Mouse (Mus musculus): ENCODE measurements around the gene AI597479. TPM values are rescaled to one million over a fixed set of nuclear protein-coding genes. Genes with fewer than 3 reads are reported as not detected.
A peak's percentile ranks its signal among the peaks of the same experiment; 100 is the strongest.

AI597479 gene
- polyA plus RNA-seq, 1 experiment, result 2.2 TPM

GRCm38 (mm10) chr1:43072028-43072427 lies 26.5 kb upstream of the AI597479 start:
- no peak overlapping the region for H3K4me3 ChIP-seq (ENCODE audit: extremely low read depth, insufficient read depth, insufficient read length)
- peaks cover 14% of the 10 kb centered on the region for H3K36me3 ChIP-seq (ENCODE audit: control insufficient read depth, insufficient read depth, low read length)
- H3K27me3 ChIP-seq (ENCODE audit: control insufficient read depth, insufficient read depth, low read length), result no peaks in the 10 kb centered on the region
- H3K27ac ChIP-seq (ENCODE audit: insufficient read depth, low read length), result no peak overlapping the region
- WGBS, result 96% methylated on average over 8 of the region's 8 CpGs
- no peak for TF ChIP-seq CTCF (IDR thresholded peaks at IDR 0.05; ENCODE audit: extremely low read depth, insufficient read depth, insufficient read length, insufficient replicate concordance)
- TF ChIP-seq POLR2A (IDR thresholded peaks at IDR 0.05; ENCODE audit: low read depth, low read length), result no peak
- DNase-seq (ENCODE audit: low read depth in 1 of 2, low spot score in 2 of 2), result no peak
- H3K4me1 ChIP-seq (ENCODE audit: control insufficient read depth, insufficient read depth, insufficient read length), result no peaks in the 10 kb centered on the region

GRCm38 (mm10) chr1:43072561-43072960 lies 25.9 kb upstream of the AI597479 start:
- Histone ChIP-seq H3K4me1 (ENCODE audit: control insufficient read depth, insufficient read depth, insufficient read length) (no peaks in the 10 kb centered on the region), H3K4me3 (ENCODE audit: extremely low read depth, insufficient read depth, insufficient read length) (no peak overlapping the region), H3K27ac (ENCODE audit: insufficient read depth, low read length) (no peak overlapping the region), H3K27me3 (ENCODE audit: control insufficient read depth, insufficient read depth, low read length) (no peaks in the 10 kb centered on the region), H3K36me3 (ENCODE audit: control insufficient read depth, insufficient read depth, low read length) (peaks cover 13% of the 10 kb centered on the region)
- TF ChIP-seq POLR2A (IDR thresholded peaks at IDR 0.05; ENCODE audit: low read depth, low read length), result no peak
- TF ChIP-seq CTCF (IDR thresholded peaks at IDR 0.05; ENCODE audit: extremely low read depth, insufficient read depth, insufficient read length, insufficient replicate concordance), result no peak
- 82% methylated on average over 1 of the region's 1 CpGs for WGBS
- no peak for DNase-seq (ENCODE audit: low read depth in 1 of 2, low spot score in 2 of 2)

DNA sequence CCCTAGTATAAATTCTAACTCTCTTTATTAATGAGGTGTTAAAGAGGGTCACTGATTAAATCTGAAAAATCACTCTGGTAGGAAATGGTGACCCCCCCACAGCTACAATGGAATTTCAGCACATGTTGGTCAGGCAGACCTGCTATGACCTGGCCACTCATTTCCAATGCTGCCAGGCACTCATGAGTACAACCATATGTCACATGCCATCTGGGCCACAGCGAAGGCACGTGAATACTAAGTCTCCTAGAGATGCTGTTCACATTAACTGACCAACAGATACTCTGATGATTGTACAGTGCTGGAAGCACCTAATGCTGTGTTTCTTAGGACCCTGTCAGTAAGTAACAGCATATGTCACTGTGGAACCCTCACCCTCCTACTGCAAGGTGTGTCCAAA lies 23.7 kb upstream of the AI597479 start:
- H3K36me3 ChIP-seq (ENCODE audit: control insufficient read depth, insufficient read depth, low read length), result peaks cover 10% of the 10 kb centered on the region
- TF ChIP-seq CTCF (IDR thresholded peaks at IDR 0.05; ENCODE audit: extremely low read depth, insufficient read depth, insufficient read length, insufficient replicate concordance), result no peak
- TF ChIP-seq POLR2A (IDR thresholded peaks at IDR 0.05; ENCODE audit: low read depth, low read length), result no peak
- no peak overlapping the region for H3K4me3 ChIP-seq (ENCODE audit: extremely low read depth, insufficient read depth, insufficient read length)
- DNase-seq (ENCODE audit: low read depth in 1 of 2, low spot score in 2 of 2), result no peak
- H3K27ac ChIP-seq (ENCODE audit: insufficient read depth, low read length), result no peak overlapping the region
- H3K27me3 ChIP-seq (ENCODE audit: control insufficient read depth, insufficient read depth, low read length), result no peaks in the 10 kb centered on the region
- WGBS, result 93% methylated on average over 2 of the region's 2 CpGs
- H3K4me1 ChIP-seq (ENCODE audit: control insufficient read depth, insufficient read depth, insufficient read length), result no peaks in the 10 kb centered on the region

DNA sequence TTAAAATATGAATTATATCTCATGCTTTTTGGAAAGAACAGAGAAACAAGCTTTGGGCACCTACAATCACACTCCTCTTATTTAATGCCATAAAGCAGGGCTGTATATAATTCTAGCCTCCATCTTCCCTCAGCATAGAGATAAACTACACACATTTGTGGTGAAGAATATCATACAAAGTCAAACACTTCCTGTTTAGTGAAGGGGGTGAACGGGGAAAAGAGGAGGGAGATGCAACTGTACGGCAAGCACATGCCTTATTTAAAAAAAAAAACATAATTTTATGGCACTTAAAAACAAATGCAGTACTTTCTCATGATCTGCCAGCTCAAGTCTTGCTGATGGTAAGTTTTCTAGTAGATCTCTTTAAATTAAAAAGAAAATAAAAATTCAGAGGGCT lies 20.4 kb upstream of the AI597479 start:
- H3K27me3 ChIP-seq (ENCODE audit: control insufficient read depth, insufficient read depth, low read length), result no peaks in the 10 kb centered on the region
- no peak overlapping the region for H3K27ac ChIP-seq (ENCODE audit: insufficient read depth, low read length)
- 53% methylated on average over 2 of the region's 2 CpGs for WGBS
- peaks cover 10% of the 10 kb centered on the region for H3K36me3 ChIP-seq (ENCODE audit: control insufficient read depth, insufficient read depth, low read length)
- no peak overlapping the region for H3K4me3 ChIP-seq (ENCODE audit: extremely low read depth, insufficient read depth, insufficient read length)
- TF ChIP-seq CTCF (IDR thresholded peaks at IDR 0.05; ENCODE audit: extremely low read depth, insufficient read depth, insufficient read length, insufficient replicate concordance), result no peak
- TF ChIP-seq POLR2A (IDR thresholded peaks at IDR 0.05; ENCODE audit: low read depth, low read length), result no peak
- no peak for DNase-seq (ENCODE audit: low read depth in 1 of 2, low spot score in 2 of 2)
- no peaks in the 10 kb centered on the region for H3K4me1 ChIP-seq (ENCODE audit: control insufficient read depth, insufficient read depth, insufficient read length)

GRCm38 (mm10) chr1:43082946-43083345 lies 15.6 kb upstream of the AI597479 start:
- TF ChIP-seq CTCF (IDR thresholded peaks at IDR 0.05; ENCODE audit: extremely low read depth, insufficient read depth, insufficient read length, insufficient replicate concordance), result no peak
- no peak for TF ChIP-seq POLR2A (IDR thresholded peaks at IDR 0.05; ENCODE audit: low read depth, low read length)
- WGBS, result 89% methylated on average over 5 of the region's 5 CpGs

DNA sequence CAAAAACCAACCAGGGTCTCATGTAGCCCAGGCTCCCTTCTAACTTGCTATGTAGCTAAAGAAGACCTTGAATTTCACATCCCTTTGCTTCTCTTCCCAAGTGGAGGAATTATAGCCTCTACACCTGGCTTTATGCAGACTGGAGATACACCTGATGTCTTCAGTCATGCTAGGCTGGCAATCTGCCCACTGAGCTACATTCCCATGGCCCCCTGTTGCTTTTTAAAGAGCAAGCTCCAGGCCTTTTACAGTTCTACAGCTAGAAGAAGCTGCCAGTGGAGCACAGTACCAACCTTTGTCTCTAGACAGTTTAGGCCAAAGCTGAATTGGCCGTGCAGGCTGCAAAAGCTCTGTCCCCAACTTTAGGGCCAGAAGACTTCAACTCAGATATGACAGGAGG lies 8.1 kb upstream of the AI597479 start:
- Histone ChIP-seq H3K4me1 (ENCODE audit: control insufficient read depth, insufficient read depth, insufficient read length) (peaks cover 2% of the 10 kb centered on the region; the same call in 1 of the 2 replicates), H3K4me3 (ENCODE audit: extremely low read depth, insufficient read depth, insufficient read length) (no peak overlapping the region), H3K36me3 (ENCODE audit: control insufficient read depth, insufficient read depth, low read length) (no peaks in the 10 kb centered on the region), H3K27ac (ENCODE audit: insufficient read depth, low read length) (no peak overlapping the region), H3K27me3 (ENCODE audit: control insufficient read depth, insufficient read depth, low read length) (no peaks in the 10 kb centered on the region)
- WGBS, result 86% methylated on average over 1 of the region's 1 CpGs
- no peak for TF ChIP-seq POLR2A (IDR thresholded peaks at IDR 0.05; ENCODE audit: low read depth, low read length)
- DNase-seq (ENCODE audit: low read depth in 1 of 2, low spot score in 2 of 2), result no peak

More at GRCm38 (mm10) chr1:43082946-43083345, 15.6 kb upstream of the AI597479 start:
- Histone ChIP-seq H3K4me1 (ENCODE audit: control insufficient read depth, insufficient read depth, insufficient read length) (no peaks in the 10 kb centered on the region), H3K27me3 (ENCODE audit: control insufficient read depth, insufficient read depth, low read length) (no peaks in the 10 kb centered on the region), H3K27ac (ENCODE audit: insufficient read depth, low read length) (no peak overlapping the region), H3K4me3 (ENCODE audit: extremely low read depth, insufficient read depth, insufficient read length) (no peak overlapping the region), H3K36me3 (ENCODE audit: control insufficient read depth, insufficient read depth, low read length) (no peaks in the 10 kb centered on the region)
- no peak for DNase-seq (ENCODE audit: low read depth in 1 of 2, low spot score in 2 of 2)

DNA sequence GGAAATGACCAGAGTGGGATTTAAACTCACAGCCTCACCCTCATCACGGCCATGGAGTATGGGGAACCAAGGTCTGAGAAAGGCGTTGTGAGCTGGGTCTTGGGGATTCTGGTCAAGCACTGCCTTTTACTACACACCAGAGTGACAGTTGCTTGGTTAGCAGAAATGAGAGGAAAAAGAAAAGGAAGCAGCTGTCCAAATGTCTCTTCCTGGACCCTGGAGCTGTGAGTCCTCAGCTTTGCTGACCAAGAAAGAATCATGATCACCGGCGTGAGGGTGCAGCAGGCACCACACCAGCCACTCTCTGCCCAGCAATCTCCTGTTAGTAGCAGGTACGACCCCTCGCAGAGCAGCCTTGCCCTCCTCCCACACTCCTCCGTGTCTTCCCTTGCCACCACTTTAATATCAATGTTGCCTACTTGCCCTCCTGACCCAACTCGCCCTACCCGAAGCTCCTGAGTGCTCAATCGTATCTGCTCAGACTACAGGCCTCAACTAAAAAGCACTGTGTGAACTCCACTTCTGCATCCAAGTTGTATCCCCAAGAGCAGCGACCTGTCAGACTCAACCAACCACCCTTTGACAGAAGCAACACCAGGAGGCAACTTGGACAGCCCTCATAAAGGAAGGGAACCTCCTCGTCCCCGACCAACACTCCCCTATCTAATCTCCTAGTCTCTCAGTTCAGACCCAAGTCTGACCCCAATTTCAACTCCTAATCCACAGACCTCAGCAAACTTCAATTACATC lies 7.0 kb upstream of the AI597479 start:
- TF ChIP-seq CTCF (IDR thresholded peaks at IDR 0.05; ENCODE audit: extremely low read depth, insufficient read depth, insufficient read length, insufficient replicate concordance) (no peak), POLR2A (IDR thresholded peaks at IDR 0.05; ENCODE audit: low read depth, low read length) (no peak)
- H3K27ac ChIP-seq (ENCODE audit: insufficient read depth, low read length), result peak overlapping the region; percentile 44; the same call in 1 of the 2 replicates
- 29% methylated on average over 13 of the region's 13 CpGs for WGBS
- peak overlapping the region; percentile 88 for H3K4me3 ChIP-seq (ENCODE audit: extremely low read depth, insufficient read depth, insufficient read length)
- no peaks in the 10 kb centered on the region for H3K27me3 ChIP-seq (ENCODE audit: control insufficient read depth, insufficient read depth, low read length)
- H3K4me1 ChIP-seq (ENCODE audit: control insufficient read depth, insufficient read depth, insufficient read length), result peaks cover 2% of the 10 kb centered on the region; the same call in 1 of the 2 replicates
- DNase-seq (ENCODE audit: low read depth in 1 of 2, low spot score in 2 of 2), result no peak
- H3K36me3 ChIP-seq (ENCODE audit: control insufficient read depth, insufficient read depth, low read length), result no peaks in the 10 kb centered on the region
